Mouse (Mus musculus): Measurements from ENCODE around the gene Rhbdl2.

Gene Rhbdl2

DNA sequence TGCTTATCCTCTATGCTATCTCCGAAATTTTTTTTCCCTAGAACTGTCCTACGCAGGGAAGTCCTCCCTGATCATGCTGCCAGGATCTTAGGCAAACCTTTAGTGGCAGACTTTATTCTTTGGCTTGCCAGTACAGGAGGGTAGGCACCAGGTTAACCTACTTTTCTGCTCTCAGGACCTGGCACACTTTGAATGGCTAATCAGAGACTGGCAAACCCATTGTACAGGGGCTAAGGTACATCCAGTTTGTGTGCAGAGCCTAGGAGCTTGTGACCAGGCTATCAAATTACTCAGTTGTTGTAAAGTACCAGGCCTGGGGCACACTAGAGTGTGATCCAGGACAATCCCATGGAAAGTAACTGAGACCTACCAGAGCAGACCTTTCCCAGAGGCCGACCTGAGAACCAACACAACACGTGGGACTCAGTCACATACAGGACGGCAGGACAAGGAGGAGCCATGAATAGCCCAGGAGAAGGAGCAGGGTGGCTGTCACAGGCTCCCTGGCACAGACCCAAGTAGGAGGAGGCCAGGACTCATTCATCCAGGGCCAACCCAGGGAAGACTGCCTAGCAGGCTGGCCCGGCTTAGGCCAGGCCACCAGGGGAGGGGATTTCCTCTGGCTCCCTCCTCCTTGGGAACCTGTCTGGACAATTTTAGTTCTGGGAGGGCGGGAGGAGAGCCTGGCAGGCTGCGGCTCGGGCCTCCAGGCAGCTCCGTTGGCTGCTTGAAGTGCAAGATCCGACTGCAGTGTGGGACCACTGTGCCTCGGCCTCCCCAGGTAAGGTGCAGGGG lies at the start of gene Rhbdl2:
Rhbdl2 (plus strand) TSS at position 684 of the 795 bp plus-strand sequence.
- DNase-seq (ENCODE audit: low spot score) = no peak

- no peak for DNase-seq (ENCODE audit: low spot score)
These were observed 49.0 kb upstream of the Rhbdl2 start for GRCm38 (mm10) chr4:123738708-123739107.

GRCm38 (mm10) chr4:123742891-123743290 lies 44.8 kb upstream of the Rhbdl2 start:
- no peak for DNase-seq (ENCODE audit: low spot score)

- DNase-seq (ENCODE audit: low spot score) = no peak
These were observed 42.4 kb upstream of the Rhbdl2 start for GRCm38 (mm10) chr4:123745221-123745775.

DNA sequence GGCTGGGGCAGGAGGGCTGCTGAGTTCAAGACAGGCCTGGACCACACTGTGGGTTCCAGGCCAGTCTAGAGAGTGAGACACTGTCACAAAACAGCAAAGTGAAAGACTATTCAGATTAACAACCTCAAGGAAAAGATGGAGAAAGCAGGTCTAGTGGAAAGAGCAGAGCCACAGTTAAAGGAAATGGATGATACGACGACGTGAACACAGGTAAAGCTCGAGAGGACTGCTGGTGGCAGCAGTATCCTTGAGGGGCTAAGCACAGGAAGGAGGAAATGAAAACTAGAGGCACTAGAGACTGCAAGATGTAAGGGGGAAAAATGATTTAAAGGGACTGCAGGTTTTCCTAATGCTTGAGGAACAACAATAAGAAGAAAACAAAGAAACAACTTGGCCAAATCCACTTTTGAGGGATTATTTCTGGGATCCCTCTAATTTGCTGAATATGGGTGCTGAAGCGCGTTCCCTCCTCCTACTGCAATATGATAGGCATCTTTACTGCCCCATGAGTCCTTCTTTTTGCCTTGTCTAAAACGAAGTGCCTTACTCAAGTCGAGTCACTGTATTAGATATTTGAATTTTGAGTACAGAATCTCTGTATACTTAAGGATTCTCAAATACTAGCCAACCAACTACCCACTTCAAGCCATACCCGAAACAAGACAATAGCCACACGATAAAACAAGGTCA lies 38.8 kb upstream of the Rhbdl2 start:
- no peak for DNase-seq (ENCODE audit: low spot score)

DNA sequence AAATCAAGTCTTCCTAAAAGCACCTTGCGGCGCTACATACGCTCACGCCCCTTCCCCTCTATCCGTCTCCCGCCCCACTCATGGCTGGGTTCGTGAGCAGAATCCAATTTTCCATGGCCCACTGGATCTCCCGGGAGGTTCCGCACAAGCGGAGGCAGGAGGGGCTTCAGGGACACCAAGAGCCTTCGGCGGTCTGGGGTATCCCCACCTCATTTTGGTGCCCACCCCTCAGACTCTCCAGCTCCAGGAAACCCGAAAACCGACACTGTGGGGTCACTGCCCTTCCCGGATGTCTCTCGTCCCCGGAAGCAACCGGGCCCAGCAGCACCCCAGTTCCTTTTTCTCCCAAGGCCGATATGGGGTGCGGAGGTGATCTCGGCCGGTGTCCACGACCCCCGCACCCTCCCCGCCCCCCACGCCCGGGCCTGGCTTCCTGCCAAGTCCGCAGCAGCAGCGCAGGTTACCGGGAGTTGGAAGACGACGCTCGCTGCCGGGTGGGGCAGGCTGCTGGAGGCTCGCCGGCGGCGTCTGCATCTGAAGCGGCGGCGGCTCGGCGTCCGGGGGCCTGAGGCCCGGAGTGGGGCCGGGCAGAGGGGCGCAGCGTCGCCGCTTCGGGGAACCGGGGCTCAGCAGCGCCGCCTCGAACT lies 38.1 kb upstream of the Rhbdl2 start:
- peak; percentile 14 for DNase-seq (ENCODE audit: low spot score)

DNA sequence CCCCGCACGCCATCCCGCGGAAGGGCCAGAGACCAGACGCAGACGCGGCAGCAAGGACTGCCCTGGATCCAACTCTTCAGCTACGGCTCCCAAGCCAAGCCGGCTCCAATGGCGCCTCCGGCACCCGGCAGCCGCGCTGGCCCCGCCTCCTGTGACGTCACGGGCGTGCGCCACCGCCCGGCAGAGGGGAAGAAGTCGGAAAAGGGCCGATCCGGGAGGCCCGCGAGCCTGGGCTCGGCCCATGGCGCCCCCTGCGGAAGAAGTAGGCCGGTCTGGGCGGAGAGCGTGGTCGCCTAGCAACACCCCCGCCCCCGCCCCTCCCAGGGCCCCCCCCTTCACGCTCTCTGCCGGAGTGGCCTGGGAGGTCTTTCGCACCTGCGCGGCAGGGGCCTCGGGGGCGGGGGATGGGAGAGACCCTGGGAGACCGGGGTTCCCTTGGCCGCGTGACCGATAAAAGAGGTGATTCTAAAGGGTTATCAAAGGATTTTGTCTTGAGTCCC lies 37.5 kb upstream of the Rhbdl2 start, which contains the start of gene Akirin1:
Akirin1 (minus strand) TSS at position 194 of the 500 bp plus-strand sequence.
- DNase-seq (ENCODE audit: low spot score) = peak; percentile 96

DNA sequence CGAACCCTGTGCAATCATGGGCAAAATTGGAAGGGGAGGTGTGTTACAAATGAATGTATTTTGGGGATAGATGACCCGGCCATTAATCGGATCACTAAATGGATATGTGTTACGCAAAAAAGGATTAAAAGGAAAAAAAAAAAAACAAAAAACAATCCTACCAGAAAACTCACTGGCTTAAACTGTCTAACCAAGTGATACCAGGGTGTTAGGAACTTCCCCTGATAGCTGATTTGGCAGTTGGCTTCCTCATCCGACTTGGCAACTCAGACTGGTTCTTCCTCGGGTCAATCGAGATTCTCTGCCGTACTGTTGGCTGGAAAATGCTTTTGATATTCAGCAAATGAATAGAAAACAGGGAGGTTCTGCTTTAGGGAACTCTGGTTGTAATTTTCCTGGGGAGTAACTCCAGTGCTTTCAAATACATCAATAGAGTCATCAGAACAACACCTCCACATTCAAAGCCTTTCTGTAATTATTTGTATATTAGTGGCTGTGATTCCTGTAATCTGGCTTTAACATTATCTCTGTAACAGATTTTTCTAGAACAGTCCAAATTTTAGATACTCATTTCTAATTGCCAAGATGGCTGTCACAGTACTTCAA lies 36.9 kb upstream of the Rhbdl2 start:
- no peak for DNase-seq (ENCODE audit: low spot score)

- DNase-seq (ENCODE audit: low spot score) = no peak
These were observed 29.4 kb upstream of the Rhbdl2 start for GRCm38 (mm10) chr4:123758306-123758705.

DNA sequence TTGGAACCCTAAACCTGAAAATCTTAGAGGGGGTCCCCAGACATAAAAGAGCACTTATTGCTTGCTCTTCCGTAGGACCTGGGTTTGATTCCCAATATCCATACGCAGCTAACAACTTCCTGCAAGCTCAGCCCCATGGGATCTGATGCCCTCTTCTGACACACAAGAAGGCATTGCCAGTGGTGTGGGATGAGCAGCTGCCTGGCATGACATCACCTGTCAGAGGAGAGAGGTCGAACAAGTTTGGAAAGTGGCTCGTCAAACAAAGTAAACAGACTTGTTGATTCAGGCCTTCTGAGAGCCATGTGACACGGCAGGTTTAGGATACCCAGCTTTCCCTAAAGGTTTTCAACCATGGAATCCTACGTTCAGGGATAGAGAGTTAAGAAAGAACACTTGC lies 22.6 kb upstream of the Rhbdl2 start:
- no peak for DNase-seq (ENCODE audit: low spot score)

DNA sequence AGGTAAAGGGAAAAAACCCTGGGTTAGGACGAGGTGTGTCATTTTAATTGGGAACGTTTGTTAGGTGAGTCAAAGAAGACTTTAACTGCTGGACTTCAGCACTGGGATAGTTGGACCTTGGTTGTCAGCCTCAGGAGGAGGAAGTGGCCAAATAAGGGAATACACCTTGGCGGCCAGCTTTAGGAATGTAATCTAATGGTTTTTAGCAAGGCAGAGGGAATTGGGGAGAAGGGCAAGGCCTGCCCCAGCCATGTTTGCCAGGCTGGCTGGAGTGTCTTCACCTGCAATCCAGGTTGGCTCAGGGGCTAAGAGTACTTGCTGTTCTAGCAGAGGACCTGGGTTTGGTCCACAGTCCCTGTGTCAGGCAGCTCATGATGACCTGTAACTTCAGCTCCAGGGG lies 19.9 kb upstream of the Rhbdl2 start:
- DNase-seq (ENCODE audit: low spot score) = no peak

- DNase-seq (ENCODE audit: low spot score) = no peak
These were observed 19.4 kb upstream of the Rhbdl2 start for GRCm38 (mm10) chr4:123768234-123768633.

GRCm38 (mm10) chr4:123792666-123793065 lies 5.0 kb downstream of the Rhbdl2 start:
- DNase-seq (ENCODE audit: low spot score) = no peak

DNA sequence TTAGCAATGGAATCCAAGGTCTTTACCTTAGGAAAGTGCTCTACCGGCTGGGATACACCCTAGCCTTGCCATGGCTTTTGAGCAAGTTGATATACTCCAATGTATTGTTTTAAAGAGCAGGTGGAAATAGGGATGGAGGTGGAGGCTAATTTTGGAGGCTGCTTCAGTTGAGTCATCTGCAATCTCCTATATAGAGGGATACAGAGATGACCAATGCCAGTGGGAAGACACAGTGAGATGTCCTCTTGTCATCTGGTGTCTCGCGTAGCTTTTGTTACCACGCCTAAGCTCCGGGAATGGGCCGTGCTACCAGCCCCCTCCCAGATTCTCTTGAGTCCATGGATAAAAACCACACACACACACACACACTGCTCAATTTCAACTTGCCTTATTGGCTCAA lies 5.5 kb downstream of the Rhbdl2 start:
- DNase-seq (ENCODE audit: low spot score) = no peak

GRCm38 (mm10) chr4:123795057-123795456 lies 7.4 kb downstream of the Rhbdl2 start:
- DNase-seq (ENCODE audit: low spot score) = no peak

- DNase-seq (ENCODE audit: low spot score) = no peak
These were observed 9.7 kb downstream of the Rhbdl2 start for GRCm38 (mm10) chr4:123797403-123797802.

GRCm38 (mm10) chr4:123797856-123798255 lies 10.2 kb downstream of the Rhbdl2 start:
- no peak for DNase-seq (ENCODE audit: low spot score)

DNA sequence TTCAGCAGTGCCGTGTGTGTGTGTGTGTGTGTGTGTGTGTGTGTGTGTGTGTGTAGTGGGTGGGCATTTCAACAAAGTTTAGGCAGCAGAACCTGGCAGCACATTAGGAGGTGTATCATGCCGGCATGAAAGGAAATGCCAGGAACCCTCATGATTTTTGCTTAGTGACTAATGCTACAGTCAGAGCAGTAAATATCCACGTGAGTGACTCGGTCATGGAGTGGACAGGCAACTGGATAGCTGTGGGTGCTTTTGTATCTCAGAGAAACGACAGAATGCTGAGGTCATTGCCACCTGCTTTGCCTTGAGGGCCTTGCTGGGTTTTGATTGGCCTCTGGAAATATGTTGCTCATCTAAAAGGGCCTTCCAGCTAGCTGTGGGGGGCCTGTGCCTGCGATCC lies 16.0 kb downstream of the Rhbdl2 start:
- DNase-seq (ENCODE audit: low spot score) = no peak

DNA sequence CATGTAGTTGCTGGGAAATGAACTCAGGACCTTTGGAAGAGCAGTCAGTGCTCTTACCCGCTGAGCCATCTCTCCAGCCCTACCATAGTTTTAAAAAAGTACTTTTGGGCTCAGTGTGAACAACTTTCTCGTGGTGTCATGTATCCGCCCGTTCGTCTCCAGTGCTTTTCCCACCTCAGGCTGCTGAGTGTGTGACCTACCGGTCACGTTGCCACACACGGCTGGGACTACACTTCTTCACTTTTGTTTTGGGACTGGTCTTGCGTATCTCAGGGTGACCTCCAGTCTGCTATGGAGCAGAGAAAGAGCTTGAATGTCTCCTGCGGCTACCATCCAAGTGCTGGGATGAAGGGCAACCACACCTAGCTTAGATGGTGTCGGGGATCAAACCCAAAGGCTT lies 20.6 kb downstream of the Rhbdl2 start:
- DNase-seq (ENCODE audit: low spot score) = no peak

DNA sequence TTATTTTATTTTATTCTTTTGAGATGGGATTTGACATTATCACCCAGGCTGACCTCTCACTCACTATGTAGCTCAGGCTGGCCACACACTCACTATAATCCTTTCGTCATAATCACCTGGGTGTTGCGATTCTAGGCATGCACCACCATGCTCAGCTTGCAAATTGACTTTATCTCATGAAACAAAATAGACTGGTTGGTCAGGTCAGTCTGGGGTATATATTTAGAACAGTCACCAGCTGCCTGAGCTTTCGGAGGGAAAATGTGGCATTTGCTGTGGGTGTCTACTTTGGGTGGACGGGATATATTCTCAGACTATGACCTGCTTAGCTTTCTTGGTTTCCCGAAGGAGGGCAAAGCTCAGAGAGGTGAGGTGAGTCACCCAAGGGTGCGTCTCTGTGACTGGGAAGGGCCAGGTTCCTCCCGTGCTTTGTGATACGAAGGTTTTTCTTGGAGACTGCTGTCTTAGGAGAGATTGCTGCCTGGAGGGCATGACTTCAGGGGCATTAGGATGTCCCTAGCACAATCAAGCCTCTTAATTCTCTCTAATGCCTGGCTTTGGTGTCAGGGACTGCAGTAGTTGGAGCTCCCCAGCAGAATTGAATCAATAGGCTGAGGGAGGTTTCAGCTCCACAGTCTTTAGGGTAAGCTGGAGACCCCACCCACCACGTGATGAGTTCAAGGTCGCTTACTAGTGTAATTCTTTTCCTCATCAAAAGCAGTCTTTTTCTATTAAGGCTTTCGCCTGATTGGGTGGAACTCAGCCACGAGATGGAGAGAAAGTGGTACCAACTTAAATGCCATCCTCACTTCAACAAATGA lies 23.0 kb downstream of the Rhbdl2 start:
- DNase-seq (ENCODE audit: low spot score) = no peak

DNA sequence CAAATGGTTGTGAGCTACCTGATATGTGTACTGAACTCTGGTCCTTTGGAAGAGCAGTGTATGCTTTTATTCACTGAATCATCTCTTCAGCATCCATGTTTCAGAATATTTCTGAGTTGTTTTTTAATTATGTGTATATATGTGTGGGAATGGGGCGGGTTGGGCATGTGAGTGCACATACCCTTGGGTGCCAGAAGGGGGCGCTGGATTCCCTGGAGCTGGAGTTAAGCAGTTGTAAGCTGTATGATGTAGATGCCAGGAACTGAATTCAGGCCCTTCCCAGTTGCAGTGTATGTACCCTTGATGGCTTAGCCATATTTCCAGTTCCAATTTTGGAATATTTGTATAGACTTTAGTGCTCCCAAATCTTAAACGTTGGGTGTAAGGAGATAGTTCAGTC lies 24.9 kb downstream of the Rhbdl2 start:
- no peak for DNase-seq (ENCODE audit: low spot score)

Measured in spleen, adult 12 weeks (tissue).